Mouse (Mus musculus) thymus, postnatal 14 days (tissue): ENCODE results near the gene Pdlim4.
"Not testable (repeated sequence)": the region's sequence is repeated elsewhere in the genome, so short reads cannot be mapped to it uniquely, and the experiment has no call there.

Experiments
- DNase-seq: peaks from one replicate; pipeline ENCODE4 v3.0.0; 2021

The Pdlim4 gene

DNA sequence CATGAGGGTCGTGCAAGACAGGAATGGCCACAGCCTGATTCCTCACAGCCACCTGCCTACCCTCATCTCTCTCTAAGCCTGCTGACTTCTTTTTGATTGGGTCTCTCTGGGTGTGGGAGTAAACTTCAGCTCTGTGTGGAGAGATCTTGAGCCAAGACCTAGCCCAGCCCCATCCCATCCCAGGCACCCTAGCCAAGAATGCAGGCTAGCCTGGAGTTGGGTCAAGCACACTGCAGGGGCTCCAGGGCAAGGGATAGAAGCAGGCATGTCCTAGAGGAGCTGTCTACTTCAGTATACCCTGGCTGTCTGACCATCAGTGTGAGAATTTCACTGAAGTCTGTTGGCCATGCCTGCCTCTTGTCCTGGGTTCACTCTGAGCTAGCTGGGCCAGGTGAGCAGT, 9.3 kb downstream of the Pdlim4 start:
- DNase-seq, result no peak

DNA sequence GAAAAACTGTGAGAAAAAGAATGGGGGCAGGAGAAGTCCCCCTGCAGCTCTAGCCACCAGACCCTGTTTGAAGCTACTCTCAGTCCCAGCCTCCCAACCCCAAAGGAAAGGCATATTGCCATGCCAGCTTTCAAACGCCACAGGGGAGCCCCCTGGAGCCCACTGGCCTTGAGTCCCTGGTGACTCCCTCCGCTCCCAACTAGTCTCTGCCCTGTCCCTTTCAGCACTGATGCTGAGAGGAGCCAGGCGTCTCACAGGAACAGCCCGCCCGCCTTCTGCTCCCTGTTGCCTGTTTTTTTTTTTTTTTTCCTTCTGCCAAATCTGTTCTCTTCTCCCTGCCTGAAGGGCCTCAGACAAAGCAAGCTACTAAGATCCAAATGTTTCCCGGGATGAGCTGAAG, 10.2 kb downstream of the Pdlim4 start:
- no peak for DNase-seq

DNA sequence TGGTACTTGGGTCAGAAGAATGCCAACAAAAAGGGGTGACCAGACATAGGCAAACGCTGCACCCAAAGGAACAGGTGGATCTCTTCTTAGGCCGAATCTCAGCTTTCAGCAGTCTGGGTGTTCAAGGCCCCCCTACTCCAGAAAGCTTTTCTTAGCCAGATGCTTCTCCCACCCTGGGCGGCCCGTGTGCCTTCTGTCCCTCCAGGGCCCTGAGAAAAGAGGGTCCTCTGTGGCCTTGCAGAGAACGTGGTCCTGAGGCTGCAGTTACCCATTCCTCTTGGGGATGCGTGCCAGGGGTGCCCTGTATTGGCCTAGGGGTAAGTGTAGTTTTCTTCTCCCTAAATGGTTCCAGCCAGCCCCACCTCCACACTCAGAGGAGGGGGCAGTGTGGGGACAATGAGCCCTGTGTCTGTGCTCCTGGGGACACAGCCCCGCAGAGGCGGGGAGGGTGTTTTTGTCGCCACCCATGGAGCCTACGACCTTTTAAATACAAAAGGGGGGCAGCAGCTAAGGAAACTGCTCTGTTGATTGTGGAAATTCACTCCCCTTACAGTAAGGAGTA, 10.7 kb downstream of the Pdlim4 start:
- no peak for DNase-seq

DNA sequence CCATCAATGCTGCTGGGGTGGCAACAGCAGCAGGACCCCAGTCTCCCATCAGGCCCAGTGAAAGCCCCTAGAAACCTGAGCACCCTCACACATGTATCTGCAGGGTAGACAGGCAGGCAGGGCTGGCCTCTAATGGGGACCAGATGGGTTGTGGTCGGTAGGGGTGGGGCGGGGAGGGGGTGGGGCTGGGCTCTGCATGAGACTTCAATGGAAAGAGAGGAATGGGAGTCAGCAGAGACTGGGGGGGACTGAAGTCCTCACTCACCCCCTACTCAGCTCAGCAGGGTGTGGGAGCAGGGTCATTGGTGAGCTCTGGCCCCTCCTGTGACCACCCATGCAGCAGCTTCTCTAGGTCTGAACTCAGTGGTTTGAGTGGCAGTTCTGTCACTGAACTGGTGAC, 11.4 kb downstream of the Pdlim4 start:
- no peak for DNase-seq

DNA sequence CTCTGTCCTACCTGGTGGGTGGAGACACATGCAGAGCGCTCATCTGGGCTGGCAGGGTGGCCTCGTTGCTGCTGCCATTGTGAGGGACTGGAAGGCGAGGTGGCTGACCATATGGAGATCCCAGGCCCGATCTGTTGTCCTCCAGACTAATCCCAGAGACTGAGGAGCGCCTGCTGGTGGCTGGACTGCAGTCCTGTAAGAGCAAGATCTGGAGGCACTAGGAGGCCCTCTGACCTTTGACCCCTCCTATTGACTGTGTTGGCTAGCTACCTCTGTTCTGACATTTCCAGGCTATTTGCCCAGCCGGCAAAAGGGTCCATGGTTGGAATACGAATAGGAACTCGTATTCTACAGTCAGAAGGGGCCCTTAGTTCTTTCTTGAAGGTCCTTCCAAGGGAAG, 12.7 kb downstream of the Pdlim4 start:
- DNase-seq, result no peak

DNA sequence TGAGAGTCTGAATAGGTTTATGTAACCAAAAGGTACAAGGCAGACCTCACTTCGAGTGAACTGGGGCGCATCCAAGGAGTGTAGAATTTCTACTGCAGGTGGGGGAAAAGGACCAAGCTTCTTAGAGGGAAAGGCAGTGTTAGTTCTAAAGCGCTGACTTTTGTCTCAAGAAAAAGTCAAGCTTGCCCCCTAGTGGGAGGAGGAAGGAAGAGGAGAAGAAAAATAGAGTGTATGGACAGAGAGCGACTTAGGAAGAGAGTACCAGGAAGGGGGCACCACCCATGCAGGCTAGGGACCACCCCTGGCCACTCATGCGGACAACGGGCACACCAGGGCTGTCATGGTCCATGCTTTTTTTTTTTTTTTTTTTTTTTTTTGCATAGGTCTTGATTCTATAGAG, 14.6 kb downstream of the Pdlim4 start:
- DNase-seq, result peak; percentile 71

DNA sequence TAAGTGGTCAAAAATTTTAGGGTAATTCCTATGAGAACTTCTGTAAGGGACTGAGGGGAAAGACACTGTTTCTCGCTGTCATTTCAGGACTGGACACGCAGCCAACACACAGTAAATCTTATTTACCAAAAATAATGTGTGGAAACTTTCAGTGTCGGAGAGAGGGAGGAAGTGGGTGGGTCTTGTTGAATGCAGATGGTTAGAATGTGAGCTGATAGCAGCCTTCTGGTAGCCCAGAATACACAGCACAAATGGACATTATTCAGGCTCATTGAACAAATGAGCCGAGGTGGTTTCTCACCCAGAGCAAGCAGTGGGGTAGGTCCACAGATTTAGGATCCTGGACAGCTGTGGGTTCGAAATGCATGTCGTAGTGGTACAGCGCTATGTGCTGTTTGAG, 15.7 kb downstream of the Pdlim4 start:
- no peak for DNase-seq

DNA sequence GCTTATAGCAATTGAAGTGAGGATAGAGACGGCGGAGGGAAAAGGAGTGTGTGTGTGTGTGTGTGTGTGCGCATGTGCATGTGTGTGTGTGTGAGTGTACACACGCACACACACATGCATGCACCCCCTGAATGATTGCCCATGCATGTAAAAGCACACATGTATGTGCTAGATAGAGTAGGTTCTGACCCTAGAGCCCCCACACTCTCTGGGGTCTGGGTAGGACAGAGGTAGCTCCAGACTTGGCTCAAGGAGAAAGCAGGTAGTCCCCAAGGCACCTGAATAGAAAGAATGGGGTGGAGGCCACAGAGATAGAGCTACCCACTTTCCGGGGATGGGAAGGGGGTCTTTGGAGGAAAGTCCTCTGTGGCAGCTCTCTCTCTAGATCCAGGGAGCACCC, 16.7 kb downstream of the Pdlim4 start:
- no peak for DNase-seq

DNA sequence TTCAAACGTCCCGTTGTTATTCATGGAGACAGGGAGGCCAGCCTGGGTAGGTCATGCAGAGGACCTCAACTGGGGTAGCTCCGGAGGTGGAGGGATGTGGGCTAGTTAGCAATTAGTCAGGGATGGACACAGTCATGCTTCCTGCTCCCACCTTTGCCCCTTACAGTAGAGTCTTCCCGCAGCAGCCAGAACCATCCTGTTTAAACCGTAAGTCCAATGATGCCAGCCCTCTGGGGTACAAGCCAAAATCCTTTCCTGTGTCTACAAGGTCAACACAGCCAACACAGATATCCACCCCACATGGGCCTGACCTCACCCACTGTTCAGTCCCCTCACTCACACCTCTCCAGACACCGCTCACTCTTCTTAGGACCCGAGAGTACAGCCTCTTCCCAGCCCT, 17.7 kb downstream of the Pdlim4 start:
- DNase-seq, result no peak

DNA sequence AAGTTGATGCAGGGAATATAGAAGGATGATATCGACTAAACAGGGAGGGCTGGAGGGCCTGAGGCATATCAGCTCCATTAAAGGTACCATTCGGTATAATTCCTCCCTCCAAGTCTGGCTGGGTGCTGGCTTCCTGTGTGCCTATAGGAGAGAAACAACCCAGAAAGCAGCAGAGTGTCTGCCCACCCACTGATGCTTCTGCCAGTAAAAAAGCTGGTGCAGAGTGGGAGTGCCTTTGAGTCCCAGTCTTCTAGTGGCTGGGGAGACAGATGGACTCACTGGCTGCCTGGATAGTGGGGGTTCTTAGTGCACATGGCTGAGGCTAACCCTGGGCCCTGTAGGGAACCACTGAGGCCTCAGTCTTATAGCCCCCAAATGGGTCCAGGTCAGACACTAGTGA, 18.6 kb downstream of the Pdlim4 start:
- DNase-seq, result no peak

DNA sequence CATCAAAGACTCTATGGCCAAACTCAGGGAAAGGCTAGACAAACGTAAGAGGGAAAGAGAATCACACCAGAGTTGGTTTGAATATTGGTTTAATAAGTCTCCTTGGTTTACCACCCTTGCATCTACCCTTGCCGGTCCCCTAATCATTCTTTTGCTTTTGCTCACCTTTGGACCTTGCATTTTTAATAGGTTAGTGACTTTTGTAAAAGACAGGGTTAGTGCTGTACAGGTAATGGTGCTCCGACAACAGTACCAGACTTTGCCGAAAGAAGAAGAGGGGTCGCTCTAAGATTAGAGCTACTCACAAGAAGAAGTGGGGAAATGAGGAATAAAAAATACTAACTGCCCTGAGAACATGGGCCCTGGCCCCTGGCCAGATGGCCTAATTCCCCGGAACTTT, 28.1 kb downstream of the Pdlim4 start:
- no peak for DNase-seq

DNA sequence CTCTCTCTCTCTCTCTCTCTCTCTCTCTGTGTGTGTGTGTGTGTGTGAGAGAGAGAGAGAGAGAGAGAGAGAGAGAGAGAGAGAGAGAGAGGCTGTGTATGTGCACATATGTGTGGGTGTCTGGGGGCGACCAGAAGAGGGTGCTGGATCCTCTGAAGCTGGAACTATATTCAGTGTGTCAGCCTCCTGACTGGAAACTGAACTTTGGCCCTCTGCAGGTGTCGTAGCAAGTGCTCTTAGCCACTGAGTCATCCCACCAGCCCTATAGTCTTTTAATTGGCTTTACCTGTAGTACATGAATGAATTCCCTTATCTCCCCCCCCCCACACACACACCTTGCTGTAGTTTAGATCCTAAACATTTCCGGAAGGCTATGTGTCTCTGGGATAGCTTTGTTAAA, 35.9 kb downstream of the Pdlim4 start:
- not testable (repeated sequence) for DNase-seq

DNA sequence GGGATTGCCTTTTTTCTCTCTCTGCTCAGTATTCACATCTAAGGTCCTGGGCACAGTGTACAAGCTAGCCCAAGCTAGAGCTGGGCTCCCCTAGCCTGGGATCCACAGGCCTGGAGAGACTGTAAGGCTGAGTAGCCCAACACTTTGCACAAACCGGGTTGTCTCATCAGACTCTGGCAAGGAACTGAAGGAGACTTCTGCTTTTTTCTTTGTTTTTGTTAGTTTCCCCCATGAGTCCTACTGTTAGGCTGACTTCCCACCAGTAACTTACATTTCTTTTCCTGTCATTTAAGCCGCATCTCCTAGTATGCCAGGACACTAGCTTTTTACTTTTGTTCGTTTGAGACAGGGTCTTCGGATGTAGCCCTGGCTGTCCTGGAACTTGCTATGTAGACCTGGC, 39.8 kb downstream of the Pdlim4 start:
- DNase-seq, result no peak

DNA sequence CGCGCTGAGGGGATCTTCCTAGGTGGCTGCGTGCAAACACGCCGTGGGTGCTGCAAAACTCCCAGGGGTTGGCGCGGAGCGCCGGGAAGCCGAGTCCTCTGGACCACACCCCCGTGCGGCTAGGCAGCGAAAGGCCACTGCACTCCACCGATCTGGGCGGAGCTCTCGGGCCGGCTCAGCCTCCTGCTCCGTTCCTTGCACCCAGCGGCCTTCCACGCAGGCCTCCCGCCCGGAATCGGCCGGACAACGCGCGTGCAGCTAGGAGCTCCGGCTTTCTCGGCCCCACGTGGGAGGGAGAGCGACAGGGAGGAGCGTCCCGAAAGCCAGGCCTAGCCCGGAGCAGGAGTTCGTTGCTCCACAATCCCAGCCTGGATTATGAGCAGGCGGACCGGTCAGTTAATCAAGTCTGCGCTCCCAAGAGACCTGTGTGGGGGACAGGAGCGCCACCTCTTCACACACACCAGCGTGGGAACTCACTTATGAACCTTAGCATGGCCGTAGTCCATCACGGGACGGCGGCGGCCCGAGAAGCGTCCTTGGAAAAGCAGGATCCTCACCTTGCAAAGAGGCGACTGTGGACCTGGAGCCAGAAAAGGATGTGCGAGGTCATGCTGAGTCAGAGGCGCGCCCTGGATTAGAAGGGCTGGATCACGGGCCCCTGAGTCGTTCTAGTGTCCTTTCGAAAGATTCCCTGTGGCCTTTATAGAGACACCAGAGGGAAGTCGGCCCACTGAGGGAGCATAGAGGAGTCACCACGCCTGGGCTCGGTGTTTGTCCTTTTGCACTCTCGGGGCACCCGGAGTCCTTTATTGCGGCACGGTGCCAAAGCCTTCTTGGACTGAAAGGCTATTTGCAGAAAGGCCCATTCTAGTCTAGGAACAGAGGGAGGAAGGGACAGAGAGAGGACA, 40.5 kb downstream of the Pdlim4 start, which contains the start of gene Slc22a4:
Gene Slc22a4 (minus strand): TSS at position 47 of the 908 bp plus-strand sequence.
- peak; percentile 30 for DNase-seq

DNA sequence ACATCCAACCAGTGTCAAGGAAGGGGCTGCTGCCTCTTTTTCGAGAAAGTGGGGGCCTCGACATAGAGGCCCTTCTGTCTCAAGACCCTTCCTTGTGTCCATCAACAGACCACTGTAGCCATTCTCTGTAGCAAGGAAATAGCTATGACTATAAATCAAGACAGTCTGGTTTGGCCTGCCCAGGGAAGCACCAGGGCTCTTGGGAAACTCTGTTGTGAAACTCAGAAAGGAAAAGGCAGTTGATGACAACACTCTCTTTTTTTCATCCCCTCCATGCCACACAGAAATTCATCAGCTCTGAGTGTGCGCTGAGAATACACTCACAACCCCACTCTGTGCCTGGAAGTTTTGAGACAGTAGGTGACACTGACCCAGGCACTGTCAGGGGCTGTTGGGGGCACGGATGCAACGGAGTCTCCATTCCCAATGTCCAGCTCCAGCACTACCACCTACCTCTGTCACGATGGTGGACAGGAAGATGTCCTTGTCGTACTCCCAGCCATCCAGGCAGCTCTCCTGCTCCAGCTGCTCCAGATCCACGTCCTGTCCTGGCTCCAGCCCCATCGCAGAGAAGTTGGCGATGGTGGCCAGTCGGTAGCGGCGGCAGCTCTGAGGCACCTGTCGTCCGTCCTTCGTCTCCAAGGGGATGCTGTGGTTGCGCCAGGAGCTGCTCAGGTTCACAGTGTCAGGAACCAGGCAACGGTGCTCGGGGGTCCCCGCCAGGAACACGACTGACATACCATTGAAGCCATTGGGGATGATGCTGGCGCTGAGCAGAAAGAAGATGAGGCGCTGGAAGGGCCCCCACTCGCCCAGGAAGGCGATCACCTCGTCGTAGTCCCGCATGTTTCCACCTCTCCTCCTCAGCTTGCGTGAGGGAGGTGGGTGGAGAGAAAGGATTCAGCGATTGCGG, 41.4 kb downstream of the Pdlim4 start:
- DNase-seq, result no peak

DNA sequence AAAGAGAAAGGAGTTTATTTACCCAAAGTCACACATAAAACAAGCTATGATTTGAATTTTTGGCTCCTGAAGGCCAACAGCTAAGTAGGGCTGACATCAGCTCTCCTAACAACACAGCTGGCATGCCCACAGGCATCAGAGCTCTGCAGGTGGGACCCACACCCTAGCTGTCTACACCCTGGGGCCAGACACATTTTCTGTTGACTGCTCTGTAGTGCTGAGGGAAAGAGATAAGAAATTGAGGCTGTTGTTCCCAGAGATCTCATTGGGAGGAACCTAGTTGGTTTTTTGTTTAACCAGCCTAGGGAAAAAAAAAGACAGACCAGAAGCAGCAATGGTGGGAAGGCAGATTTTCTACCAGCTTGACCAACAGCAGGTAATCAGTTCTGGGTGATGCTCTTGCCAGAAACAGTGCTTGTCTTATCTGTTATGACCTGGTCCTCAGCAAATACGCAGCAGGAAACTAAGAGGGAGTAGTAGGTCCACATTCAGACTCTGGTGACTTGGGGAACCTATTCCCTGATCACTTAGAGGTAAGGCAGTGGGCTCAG, 42.2 kb downstream of the Pdlim4 start:
- no peak for DNase-seq

DNA sequence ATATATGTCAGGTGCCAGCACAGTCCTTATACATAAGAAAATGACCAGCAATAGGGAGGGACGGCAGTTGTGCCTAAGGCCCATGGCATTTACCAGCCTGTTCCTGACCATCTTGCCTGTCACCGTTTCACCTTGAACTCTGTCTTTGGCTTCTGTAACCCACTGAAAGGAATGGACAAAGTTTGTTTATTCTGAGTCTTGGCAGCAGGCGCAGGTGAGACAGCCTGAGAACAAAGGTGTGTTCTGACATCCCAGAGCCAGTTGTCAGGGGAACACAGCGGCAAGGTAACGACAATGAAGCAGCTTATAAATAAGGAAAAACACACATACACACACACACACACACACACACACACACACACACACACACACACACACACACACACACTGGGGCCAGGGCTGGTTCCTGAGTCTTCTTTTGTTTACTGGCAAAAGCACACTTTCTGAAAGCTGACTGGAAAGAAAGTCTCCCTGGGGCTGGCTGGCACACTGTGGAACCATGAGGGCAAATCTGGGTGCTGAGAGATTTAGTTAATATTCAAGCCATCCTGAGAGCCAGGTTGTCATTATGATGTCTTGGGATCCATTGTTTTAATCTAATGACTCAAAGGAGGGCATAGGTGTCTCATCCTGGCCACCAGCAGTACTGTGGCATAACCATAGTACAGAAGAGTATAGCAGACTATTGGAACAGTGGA, 47.3 kb downstream of the Pdlim4 start:
- DNase-seq, result no peak

DNA sequence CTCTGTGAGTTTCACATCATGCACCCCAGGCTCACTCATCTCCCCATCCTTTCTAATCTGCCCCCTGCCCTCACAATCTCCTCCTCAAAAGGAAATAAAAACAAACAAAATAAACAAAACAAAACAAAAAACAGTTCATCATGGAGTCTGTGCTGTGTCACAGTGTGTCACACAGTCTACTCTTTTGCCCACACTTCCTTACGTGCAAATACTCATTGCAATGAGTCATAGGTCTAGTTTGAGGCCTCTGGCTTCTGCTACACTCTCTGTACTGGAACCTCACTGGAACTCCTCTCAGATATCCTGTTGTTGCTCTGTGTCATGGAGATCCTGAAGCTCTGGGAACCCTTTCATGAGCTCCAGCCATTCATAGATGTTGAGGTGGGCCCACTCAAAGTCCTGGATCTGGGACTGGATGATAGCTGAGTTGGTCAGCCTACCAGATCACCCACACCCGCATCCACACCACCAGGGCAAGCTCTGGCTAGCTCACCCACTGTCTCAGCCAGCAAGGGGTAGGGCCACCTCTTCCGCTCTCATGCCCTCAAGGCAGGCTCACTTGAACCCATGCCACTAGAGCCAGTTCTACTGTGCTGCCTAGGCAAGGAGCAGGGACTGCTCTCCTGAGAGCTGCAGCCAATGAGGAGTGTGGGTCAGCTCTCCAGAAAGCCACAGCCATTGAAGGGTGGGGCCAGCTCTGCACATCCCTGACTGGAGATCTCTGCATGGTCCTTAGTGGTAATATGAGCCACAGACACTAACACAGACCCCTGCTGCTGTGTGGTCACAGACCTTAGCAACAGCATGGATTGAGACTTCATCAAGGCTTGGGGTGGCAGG, 49.7 kb downstream of the Pdlim4 start:
- no peak for DNase-seq

DNA sequence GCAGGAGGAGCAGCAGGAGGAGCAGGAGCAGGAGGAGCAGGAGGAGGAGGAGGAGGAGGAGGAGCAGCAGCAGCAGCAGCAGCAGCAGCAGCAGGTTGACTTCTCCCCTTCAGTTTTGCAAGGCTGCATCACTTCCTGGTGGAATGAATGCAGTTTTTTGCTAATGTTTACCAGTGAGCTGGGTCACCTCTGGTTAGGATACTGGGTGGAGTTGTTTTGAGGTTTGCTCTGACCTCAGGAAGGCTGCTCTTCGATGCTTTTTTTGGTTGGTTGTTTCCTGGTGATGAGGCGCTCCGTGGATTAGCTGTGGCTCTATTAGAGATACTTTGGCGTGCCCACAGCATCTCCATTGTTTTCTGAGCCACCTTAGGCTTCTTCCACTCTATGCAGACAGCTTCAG, 51.2 kb downstream of the Pdlim4 start:
- no peak for DNase-seq

DNA sequence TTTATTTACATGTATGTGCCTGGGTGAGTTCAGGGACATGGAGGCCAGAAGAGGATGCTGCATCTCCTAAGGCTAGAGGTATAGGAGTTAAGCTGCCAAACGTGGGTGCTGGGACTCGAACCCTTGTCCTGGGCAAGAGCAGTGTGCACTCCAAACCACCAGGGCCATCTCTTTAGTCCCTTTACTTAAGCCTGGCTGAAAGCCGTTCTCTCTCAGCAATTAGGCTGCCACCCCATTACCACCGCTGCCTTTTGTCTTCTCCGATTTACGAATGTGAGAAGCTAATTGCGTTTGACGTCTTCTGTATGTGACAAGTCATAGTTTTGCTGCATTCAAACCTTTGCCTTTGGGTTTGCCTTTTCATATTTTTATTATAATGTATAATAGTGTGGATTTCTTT, 52.8 kb downstream of the Pdlim4 start:
- no peak for DNase-seq

DNA sequence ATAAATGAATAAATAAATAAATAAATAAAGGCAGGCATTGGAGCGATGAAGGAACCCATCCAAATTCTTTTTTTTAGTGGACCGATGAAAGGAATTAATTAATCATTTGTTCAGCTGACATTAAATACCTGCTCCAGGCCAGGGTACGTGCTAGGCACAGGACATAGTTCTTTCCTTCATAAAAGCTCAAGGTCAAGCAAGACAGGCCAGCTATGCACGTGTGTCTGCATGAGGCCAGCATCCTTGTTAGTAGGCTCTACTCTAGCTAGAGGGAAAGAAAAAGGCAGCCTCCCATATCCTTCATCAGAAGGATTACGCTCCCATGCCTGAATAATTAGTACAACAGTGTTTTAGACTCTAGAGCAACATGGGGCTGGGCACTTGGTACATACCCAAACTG, 55.9 kb downstream of the Pdlim4 start:
- DNase-seq, result no peak

DNA sequence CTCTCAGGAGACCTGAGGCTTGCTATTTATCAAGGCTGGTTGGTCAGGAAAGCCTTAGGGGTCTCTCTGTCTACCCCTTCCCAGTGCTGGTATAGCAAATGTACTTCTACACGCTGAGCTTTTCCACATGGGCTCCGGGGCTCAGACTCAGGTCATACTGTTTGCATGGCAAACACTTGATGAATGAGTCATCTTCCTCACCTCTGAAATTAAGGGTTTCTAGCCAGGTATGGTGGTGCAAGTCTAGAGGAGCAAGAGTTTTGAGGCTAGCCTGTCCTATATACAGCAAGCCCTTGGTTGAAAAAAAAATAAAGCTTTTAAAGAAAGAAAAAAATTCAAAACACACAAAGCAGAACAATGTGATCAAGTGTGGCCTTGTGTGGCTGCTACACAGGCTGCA, 57.6 kb downstream of the Pdlim4 start:
- no peak for DNase-seq
